In genomic region chr2:75000368-75000796, GRCm38 (mm10) we compare ENCODE assay signal across 10 mouse cellular contexts.
DNase-seq lines count a peak whose midpoint lies in the region; ATAC-seq and TF ChIP-seq lines count a peak whose summit lies in the region.
"Had no signal": no experiment of that assay in that cellular context is flagged by ENCODE, and none has a peak within 500 bp of the region (broad histone marks: within the 10 kb centered on the region; RNA-seq: fewer than 3 reads in every experiment).

No protein-coding gene starts in this region.

- H3K9ac ChIP-seq in midbrain, postnatal 0 days (replicated peaks; ENCODE audit: low read length, poor library complexity, severe bottlenecking), result no peak overlapping the region
- H3K9ac ChIP-seq in limb, embryonic 12.5 days (replicated peaks), result no peak overlapping the region
- H3K9ac ChIP-seq in forebrain, embryonic 11.5 days (ENCODE audit: low read length), result no peak overlapping the region
- H3K9ac ChIP-seq: midbrain, embryonic 12.5 days had no signal

- 62% methylated on average over 10 of the region's 10 CpGs for WGBS in midbrain, embryonic 10.5 days
- 59% methylated on average over 10 of the region's 10 CpGs for WGBS in midbrain, postnatal 0 days
- WGBS in limb, embryonic 12.5 days, result under 1% methylated on average over 10 of the region's 10 CpGs
- WGBS in forebrain, embryonic 11.5 days, result 66% methylated on average over 10 of the region's 10 CpGs

- H3K9me3 ChIP-seq in midbrain, embryonic 10.5 days (replicated peaks), result no peaks in the 10 kb centered on the region
- no peaks in the 10 kb centered on the region for H3K9me3 ChIP-seq in midbrain, postnatal 0 days (ENCODE audit: low read length)
- H3K9me3 ChIP-seq in limb, embryonic 12.5 days, result no peaks in the 10 kb centered on the region
- no peaks in the 10 kb centered on the region for H3K9me3 ChIP-seq in forebrain, embryonic 11.5 days (ENCODE audit: control insufficient read depth, low read length)
- H3K9me3 ChIP-seq: midbrain, embryonic 12.5 days had no signal

- peak; percentile 15 for DNase-seq in midbrain, embryonic 10.5 days (ENCODE audit: low spot score)
- no peak for DNase-seq in midbrain, postnatal 0 days (ENCODE audit: low spot score)
- peak; percentile 62 for DNase-seq in gastrocnemius, adult 18-20 months (ENCODE audit: low spot score)
- peak; percentile 18 for DNase-seq in testis, postnatal 14 days (ENCODE audit: low spot score)
- no peak for DNase-seq in spleen, postnatal 36 days (ENCODE audit: low spot score in 2 of 2)
- no peak for DNase-seq in thymus, adult 18-20 months
- no peak for DNase-seq in forebrain, embryonic 11.5 days (ENCODE audit: low spot score)
- DNase-seq: cerebellum, postnatal 14 days had no signal

- no peak for ATAC-seq in midbrain, postnatal 0 days (ENCODE audit: low FRiP score)
- peak; percentile 79 for ATAC-seq in limb, embryonic 12.5 days (ENCODE audit: insufficient number of reproducible peaks, insufficient read depth, low FRiP score, low TSS enrichment, low read depth)
- ATAC-seq in forebrain, embryonic 11.5 days (replicated peaks; ENCODE audit: low FRiP score), result no peak

- H3K4me1 ChIP-seq in midbrain, embryonic 10.5 days, result peaks cover 4% of the 10 kb centered on the region; the same call in 1 of the 2 replicates
- no peaks in the 10 kb centered on the region for H3K4me1 ChIP-seq in midbrain, postnatal 0 days (ENCODE audit: insufficient read depth, low read length)
- peaks cover 38% of the 10 kb centered on the region for H3K4me1 ChIP-seq in limb, embryonic 12.5 days (replicated peaks)
- no peaks in the 10 kb centered on the region for H3K4me1 ChIP-seq in forebrain, embryonic 11.5 days (replicated peaks; ENCODE audit: control insufficient read depth, insufficient read depth, low read length)

- H3K27ac ChIP-seq in midbrain, embryonic 10.5 days (replicated peaks), result no peak overlapping the region
- H3K27ac ChIP-seq in midbrain, postnatal 0 days (ENCODE audit: low read depth, low read length), result no peak overlapping the region
- 0 out of 2 replicates have a peak overlapping the region, but pooled peaks have one; percentile 68 for H3K27ac ChIP-seq in limb, embryonic 12.5 days
- no peak overlapping the region for H3K27ac ChIP-seq in forebrain, embryonic 11.5 days (ENCODE audit: low read depth, low read length)
- H3K27ac ChIP-seq: midbrain, embryonic 12.5 days had no signal

- no peak overlapping the region for H3K4me3 ChIP-seq in midbrain, embryonic 10.5 days
- H3K4me3 ChIP-seq in midbrain, postnatal 0 days (ENCODE audit: low read depth, low read length), result no peak overlapping the region
- H3K4me3 ChIP-seq in limb, embryonic 12.5 days (replicated peaks), result no peak overlapping the region; the same call in 1 of the 2 replicates
- H3K4me3 ChIP-seq in forebrain, embryonic 11.5 days (ENCODE audit: low read depth, low read length), result no peak overlapping the region
- H3K4me3 ChIP-seq: midbrain, embryonic 12.5 days had no signal

- TF ChIP-seq CTCF in midbrain, postnatal 0 days (IDR thresholded peaks at IDR 0.05), result no peak

- no peaks in the 10 kb centered on the region for H3K36me3 ChIP-seq in midbrain, embryonic 10.5 days
- no peaks in the 10 kb centered on the region for H3K36me3 ChIP-seq in midbrain, postnatal 0 days (ENCODE audit: insufficient read depth, low read length)
- H3K36me3 ChIP-seq in limb, embryonic 12.5 days, result no peaks in the 10 kb centered on the region
- no peaks in the 10 kb centered on the region for H3K36me3 ChIP-seq in forebrain, embryonic 11.5 days (ENCODE audit: control insufficient read depth, insufficient read depth, low read length)
- H3K36me3 ChIP-seq: midbrain, embryonic 12.5 days had no signal

- H3K27me3 ChIP-seq in midbrain, embryonic 10.5 days (ENCODE audit: low read depth, poor library complexity, severe bottlenecking), result no peaks in the 10 kb centered on the region
- no peaks in the 10 kb centered on the region for H3K27me3 ChIP-seq in midbrain, postnatal 0 days (ENCODE audit: insufficient read depth, low read length)
- H3K27me3 ChIP-seq in limb, embryonic 12.5 days, result peaks cover 81% of the 10 kb centered on the region
- H3K27me3 ChIP-seq in forebrain, embryonic 11.5 days (ENCODE audit: control insufficient read depth, insufficient read depth, low read length), result no peaks in the 10 kb centered on the region
- H3K27me3 ChIP-seq: midbrain, embryonic 12.5 days had no signal

- no peak overlapping the region for H3K4me2 ChIP-seq in midbrain, postnatal 0 days (ENCODE audit: low read depth, low read length, poor library complexity, severe bottlenecking)
- H3K4me2 ChIP-seq in limb, embryonic 12.5 days, result peak overlapping the region; percentile 34
- H3K4me2 ChIP-seq in forebrain, embryonic 11.5 days (ENCODE audit: low read depth, low read length, severe bottlenecking), result no peak overlapping the region
- H3K4me2 ChIP-seq: midbrain, embryonic 12.5 days had no signal

Comparison
In these comparisons a context has a peak if more than half of its experiments do, and no peak if none do; other contexts are left out.
1. DNase-seq: peak in midbrain, embryonic 10.5 days (single experiment), gastrocnemius, adult 18-20 months (single experiment) and testis, postnatal 14 days (single experiment); none in midbrain, postnatal 0 days (single experiment), spleen, postnatal 36 days (0 of 2), thymus, adult 18-20 months (0 of 2) and forebrain, embryonic 11.5 days (single experiment).